Mouse (Mus musculus) T-helper 1 cell (primary cell): ENCODE measurements around the gene Syt5.
"Not testable (repeated sequence)": the region's sequence is repeated elsewhere in the genome, so short reads cannot be mapped to it uniquely, and the experiment has no call there.

ENCODE experiments used
- in situ Hi-C: fragments of 300-600 bp; cut with MboI, MseI; formaldehyde crosslinking; loops from one replicate; pipeline ENCODE4 v1.15.1; 2025; ENCODE audit warnings: high pct_unique_total_duplicates

Gene Syt5

DNA sequence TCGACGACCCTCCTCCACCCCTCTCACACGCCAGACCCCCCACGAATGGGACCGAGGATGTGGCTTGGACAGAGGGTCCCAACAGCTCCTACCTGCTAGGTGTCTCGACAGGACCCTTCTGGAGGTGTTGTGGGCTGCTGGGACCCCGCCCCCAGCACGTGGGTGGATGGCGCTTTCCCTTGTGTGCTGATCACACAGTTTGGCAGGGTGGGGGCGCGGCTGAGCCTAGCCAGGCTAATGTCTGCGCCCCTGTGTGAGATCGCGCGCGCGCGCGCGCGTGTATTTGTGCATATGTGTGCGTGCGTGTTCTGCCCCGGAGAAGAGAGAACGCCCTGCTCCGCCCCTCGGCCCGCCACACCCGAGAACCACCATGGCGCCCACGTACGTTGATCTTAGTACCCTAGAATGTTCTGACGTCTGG, at the start of gene Syt5:
Syt5 (minus strand) TSS at position 321 of the 421 bp plus-strand sequence.
- in situ Hi-C loops: no loop called here

DNA sequence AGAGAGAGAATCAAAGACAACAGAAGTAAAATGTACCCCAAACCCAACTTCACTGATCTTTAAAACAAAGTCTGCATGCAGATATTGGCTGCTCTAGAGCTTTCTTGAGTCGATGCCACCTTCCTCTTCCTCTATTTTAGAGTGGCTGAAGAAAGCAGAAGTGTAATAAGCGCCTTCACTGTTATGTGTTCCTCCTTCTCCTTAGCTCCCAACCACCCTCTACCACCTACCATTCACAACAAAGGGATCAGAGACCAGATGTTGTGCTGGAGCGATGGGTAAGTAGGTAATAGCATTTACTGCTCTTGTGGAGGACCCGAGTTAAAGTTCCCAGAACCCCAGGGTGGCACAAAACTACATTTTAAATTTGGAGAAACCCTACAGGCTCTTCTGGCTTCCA, 49.7 kb upstream of the Syt5 start:
- in situ Hi-C loops: not testable (repeated sequence)

DNA sequence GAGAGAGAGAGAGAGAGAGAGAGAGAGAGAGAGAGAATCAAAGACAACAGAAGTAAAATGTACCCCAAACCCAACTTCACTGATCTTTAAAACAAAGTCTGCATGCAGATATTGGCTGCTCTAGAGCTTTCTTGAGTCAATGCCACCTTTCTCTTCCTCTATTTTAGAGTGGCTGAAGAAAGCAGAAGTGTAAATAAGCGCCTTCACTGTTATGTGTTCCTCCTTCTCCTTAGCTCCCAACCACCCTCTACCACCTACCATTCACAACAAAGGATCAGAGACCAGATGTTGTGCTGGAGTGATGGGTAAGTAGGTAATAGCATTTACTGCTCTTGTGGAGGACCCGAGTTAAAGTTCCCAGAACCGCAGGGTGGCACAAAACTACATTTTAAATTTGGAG, 34.1 kb upstream of the Syt5 start:
- in situ Hi-C loops: not testable (repeated sequence)

DNA sequence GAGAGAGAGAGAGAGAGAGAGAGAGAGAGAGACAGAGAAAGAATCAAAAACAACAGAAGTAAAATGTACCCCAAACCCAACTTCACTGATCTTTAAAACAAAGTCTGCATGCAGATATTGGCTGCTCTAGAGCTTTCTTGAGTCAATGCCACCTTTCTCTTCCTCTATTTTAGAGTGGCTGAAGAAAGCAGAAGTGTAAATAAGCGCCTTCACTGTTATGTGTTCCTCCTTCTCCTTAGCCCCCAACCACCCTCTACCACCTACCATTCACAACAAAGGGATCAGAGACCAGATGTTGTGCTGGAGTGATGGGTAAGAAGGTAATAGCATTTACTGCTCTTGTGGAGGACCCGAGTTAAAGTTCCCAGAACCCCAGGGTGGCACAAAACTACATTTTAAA, 25.0 kb upstream of the Syt5 start:
- in situ Hi-C loops: not testable (repeated sequence)

DNA sequence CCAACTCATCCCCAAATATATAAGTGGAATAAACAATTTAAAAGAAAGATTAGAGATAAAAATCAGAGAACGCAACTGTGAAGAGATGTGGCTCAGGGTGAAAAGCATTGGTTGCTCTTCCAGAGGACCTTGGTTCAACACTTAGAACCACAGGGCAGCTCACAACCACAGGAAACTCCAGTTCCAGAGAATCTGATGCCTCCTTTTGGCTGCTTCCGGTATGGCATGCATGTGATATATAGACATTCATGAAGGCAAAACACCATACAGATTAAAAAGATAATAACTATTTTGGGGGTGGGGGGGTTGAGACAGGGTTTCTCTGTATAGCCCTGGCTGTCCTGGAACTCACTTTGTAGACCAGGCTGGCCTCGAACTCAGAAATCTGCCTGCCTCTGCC, 15.3 kb upstream of the Syt5 start:
- in situ Hi-C loops: loop anchor here (10.0 kb wide), 1 partner anchor 52 kb away; no protein-coding TSS in a partner anchor

DNA sequence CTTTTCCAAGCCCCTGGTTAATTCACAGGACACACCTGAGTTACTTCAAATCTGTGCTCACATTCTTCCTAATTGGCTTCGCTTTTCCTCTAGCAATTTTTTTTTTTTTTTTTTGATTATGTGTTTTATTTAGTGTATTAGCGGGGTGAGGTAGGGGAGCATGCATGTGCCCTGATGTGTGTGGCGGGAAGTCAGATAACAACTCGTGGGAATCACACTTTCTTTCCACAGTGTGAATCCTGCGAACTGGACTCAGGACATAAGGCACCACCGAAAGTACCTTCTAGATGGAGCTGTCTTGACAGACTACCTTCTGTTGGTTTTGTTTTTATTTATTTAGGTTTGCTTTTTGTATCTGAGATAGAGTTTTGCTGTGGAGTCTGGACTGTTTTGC, 9.8 kb upstream of the Syt5 start:
- in situ Hi-C loops: no loop called here

DNA sequence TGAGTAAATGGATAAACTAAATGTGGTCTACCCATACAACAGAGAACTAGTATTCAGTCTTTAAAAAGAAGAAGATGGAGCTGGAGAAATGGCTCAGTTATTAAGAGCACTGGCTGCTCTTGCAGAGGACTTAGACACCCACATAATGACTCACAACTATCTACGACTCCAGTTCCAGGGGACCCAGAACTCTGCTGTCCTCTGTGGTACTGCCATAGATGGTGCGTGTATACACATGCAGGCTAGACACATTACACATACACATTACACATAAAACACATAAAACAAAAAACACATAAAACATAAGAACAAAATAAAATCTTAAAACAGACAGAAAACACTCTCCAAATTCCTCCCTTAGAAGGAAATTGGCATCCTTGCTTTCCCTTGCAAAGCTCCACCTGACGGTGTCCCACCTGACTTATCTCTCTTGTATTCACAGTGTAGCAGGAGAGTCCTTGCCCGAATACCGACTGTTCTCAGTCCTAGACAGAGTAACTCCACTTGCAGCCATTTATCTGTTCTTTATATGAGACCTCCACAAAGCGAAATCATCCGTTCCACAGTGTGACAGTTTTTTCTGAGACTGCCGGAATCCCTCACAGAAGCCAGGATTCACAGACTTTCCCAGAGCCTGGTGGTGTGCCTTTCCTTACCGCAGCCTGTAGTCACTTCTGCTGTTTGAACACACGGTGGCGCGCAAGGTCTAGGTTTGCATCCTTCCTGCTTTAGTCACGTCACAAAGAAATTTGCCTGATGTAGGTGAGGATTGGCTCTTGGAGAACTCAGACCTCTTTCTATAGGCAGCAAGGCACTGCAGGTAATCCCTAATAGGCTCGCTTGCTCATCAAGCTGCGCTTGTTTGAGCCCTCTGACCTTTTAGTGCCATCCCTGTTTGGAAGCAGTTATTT, 9.2 kb upstream of the Syt5 start:
- in situ Hi-C loops: no loop called here

DNA sequence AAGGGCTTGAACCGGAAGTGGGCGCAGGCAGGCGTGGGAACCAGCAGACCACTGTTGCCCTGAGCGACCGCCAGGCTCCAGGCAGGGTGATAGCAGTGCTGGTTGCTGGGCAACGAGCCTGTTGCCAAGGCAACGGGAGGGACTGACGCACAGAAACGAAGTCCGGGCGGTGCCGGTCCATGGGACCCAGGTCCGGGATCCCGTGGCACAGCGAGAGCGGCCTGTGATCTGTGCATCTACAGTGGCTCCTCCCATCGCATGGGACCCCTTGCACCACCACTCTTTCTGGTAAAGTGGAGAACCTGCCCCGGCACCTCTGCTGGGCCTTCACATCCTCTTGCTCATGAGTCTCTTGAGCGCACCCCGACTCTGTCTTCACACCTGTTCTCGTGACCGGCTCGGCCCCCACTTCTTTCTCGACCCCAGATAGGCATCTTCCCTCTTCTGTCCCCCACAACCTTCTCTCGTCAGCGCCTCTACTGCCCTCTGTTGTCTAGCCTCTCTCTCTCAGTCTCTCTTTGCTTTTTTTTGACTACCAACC, 680 bp downstream of the Syt5 start:
- in situ Hi-C loops: no loop called here

DNA sequence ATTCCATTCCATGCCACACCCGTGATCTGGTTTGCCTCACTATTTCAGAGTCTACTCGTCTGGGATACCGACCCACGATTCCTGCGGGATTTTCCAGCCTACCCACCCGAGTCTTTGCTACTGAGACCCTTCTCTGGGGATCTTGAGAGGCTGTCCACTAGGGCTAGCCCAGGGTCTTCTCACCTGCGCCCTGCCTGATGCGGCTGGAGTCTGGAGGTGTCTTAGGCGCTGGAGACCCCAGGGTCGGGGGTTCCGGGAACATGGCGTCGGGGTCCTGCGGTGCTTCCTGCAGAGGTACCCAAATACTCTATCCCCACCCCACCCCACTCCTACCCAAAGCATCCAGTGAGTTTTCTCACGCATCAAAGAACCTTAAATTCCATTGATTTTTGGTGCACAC, 1.3 kb downstream of the Syt5 start:
- in situ Hi-C loops: no loop called here

DNA sequence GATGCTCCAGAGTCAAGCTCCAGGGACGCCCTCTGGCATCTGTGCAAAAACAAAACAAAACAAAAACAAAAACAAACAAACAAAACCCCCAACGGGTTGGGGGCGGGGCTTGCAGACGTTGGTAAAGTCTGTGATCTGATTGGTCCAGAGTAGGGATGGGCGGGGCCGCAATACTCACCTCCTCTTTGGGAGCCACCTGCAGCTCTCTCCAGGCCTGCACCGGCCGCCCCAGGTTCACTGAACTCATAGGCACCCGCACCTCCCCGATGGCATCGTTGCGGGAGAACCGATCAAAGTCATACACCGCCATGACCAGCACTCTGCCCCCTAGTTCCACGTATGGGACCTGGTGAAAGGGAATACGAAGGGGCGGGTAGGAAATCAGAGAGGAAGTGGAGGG, 5.3 kb downstream of the Syt5 start:
- in situ Hi-C loops: no loop called here

DNA sequence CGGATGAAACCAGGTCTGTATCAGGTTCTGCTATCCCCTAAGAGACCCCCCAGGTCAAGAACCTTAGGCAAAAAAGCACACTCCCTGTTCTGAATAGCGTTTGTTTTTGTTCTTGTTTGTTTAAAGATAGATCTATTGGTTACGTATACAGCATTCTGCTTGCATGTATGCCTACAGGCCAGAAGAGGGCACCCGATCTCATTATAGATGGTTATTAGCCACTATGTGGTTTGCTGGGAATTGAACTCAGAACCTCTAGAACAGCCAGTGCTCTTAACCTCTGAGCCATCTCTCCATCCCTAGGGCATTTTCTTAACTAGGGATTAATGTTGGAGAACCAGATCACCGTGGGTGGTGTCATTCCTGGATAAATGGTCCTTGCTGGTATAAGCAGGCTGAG, 6.0 kb downstream of the Syt5 start:
- in situ Hi-C loops: no loop called here

DNA sequence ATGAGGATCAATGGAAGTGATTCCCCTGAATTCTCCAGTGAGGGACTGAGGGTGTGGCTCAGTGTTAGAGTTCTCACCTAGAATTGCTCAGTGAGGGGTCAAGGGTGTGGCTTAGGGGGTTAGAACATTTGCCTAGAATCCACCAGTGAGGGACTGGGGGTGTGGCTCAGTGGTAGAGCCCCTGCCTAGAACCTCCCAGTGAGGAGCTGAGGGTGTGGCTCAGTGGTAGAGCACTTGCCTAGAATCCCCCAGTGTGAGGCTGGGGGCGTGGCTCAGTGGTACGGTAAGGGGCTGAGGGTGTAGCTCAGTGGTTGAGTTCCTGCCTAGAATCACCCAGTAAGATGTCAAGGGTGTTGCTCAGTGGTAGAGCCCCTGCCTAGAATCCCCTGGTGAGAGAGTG, 8.3 kb downstream of the Syt5 start:
- in situ Hi-C loops: no loop called here

DNA sequence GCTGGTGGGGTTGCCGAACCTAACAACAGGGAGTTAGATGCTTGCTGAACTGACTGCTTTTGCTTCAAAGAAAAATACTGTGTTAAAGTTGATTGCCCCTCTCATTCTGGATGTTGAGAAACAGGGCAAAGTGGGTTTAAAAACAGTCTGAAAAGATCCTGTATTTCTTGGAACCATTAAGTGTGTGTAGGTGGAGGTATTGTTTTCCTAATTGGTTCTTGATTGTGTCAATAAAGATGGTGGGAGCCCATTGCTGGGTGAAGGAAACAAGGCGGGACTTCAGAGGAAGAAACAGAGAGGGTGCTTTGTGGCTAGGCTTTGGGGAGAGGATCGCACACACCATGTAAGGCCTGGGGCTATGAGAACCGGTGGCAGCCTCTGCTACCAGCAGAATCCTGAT, 10.2 kb downstream of the Syt5 start:
- in situ Hi-C loops: no loop called here

DNA sequence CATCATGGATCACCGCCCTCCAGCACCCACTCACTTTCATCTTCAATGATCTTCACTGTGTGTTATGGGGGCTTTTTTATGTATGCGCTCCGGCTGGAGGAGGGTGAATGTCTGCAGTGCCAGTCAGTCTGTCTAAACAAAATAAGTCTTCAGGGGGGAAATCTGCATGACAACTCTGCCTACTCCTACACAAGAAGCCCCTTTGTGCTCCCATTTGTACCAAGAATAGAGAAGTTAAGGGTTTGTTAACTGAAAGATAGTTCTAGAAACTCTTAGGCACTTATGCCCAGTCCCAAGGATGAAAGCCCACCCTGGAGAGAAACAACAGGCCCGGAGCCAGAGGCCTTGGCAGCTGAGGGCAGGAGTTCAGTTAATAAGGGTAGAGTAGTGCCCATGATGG, 11.0 kb downstream of the Syt5 start:
- in situ Hi-C loops: no loop called here

DNA sequence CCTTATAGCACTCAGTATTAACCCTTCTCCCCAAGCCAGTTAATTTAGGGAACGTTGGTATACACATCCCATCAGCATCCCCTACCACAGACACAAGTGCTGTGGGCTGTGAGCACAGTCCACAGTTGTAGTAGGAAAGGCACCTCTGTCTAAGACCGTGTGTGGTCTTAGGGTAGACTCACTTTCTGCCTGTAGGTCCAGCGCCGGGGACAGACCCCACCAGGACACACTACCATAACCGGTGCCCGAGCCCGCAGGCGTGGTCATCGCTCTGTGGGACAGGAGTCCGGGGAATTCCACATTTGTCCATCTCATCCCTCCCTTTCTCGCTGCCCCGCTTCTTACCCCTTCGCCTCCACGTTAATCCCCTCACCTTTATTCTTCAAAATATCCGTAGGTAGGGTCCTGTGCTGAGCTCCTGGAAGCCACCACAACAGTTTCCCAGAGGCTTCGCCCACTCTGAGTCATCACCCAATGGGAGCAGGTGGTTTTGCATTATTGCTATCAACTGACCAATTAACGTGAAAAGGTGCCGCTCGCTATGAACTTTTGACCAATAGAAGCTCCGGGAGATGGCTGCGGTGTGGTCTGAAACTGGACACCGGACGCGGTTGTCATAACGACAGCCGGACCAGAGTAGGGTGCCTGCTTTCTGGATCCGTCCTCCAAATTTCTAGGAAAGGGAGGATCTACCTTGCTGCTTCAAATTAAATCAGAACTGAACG, 15.2 kb downstream of the Syt5 start, which contains the start of gene Dnaaf3:
Dnaaf3 (minus strand) TSS at position 449 of the 725 bp plus-strand sequence.
- in situ Hi-C loops: no loop called here

DNA sequence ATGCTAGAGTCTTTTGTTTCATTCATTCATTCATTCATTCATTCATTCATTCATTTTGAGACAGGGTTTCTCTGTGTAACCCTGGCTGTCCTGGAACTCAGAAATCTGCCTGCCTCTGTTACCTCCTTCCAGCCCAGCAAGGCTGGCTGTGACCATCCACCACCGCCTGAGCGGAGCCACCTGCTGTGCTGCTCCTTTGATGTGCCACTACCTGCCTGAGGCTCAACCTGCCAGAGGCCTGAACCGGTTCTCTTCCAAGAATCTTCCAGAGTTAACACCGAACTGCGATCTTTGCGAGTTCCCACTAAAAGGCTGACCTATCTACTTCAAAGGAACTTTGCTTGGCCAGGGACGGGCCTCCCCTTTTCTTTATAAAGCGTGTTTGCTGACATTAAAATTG, 17.2 kb downstream of the Syt5 start:
- in situ Hi-C loops: not testable (repeated sequence)

DNA sequence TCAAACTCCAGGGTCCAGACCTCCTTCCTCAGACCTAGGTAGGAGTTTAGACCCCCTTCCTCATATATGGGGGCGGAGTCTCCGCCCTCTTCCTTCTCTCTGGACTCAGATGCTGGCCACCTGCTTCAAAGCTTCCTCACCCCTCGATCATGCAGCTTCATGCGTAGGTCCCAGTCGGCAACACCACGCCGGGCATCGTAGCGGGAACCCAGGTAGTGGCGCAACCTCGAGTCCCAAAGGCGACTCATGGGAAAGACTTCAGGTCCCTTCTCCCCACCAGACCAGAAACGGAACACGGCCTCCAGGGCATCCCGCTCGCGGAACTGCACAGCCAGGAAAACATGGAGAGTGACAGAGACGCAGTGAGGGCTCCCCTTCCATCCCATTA, 20.0 kb downstream of the Syt5 start:
- in situ Hi-C loops: no loop called here

DNA sequence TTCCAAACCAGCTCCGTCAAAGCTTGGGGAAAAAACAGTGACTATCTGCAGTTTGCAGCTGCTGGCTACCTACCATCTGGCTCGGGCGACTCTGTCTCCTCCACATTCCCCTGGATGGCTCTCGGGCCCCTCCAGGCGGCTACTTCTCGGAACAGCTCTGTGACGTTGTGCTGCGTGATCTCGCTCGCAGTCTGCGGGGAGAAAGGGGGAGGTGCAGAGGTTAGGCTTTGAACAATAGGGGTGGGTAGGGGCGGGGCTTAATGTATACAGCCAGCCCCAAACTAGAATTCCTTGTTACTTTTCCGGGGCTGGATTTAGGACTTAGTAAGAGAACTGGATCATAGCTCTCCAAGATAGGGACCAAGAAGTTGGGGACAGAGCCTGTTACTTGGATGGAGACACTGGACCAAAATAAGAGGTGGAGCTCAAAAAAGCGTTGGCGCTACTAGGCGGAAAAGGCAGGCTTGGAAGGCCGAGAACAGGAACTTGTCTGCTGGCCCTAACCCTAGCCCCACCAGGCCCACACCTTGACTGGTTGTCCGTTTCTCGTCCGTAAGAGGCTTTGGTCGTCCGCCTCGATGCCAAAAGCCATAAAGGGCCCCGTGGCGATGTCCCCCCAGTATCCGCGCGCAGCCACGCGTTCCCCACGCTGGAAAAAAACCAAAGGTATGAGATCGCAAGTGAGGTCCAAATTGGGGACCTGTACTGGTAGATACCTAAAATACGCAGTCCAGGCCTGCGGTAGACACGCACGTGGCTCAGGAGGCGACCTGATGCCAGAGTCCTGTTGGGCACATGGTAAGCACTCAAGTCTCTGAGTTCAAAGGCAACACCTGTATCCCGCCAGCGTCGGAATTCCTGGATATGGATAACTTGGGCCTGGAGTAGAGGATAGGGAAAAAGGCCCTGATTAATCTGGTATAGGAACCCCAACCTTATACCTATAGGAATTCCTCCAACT, 20.7 kb downstream of the Syt5 start:
- in situ Hi-C loops: no loop called here

DNA sequence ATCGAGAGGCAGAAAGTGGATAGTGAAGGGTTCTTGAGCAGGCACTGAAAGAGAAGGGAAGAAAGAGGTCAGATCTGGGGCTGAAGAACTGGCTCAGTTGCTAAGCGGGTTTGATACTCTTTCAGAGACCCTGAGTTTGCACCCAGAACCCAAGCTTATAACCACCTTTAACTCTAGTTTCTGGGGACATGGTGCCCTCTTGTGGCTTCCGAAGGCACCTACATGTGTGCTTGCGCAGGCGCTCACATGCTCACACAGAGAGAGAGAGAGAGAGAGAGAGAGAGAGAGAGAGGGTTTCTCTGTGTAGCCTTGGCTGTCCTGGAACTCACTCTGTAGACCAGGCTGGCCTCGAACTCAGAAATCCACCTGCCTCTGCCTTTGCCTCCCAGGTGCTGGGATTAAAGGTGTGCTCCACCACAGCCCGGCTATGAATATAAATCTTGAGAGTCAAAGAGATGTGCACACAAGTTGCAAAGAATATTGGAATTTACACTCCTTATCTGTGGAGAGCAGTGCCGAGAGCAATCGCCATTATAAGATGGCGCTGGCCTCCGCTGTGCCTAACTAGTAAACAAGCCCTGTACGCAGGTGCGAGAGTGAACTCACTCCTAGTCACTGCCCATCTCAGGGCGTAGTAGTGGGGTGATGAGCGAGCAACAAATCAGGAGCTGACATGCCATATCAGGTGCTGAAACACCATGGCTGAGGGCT, 23.0 kb downstream of the Syt5 start, which contains the start of gene Tnni3:
Tnni3 (minus strand) TSS at position 18 of the 711 bp plus-strand sequence.
- in situ Hi-C loops: loop anchor here (5.0 kb wide), 2 partner anchors 92 to 377 kb away; no protein-coding TSS in a partner anchor
